ENCODE assay signal across 28 mouse cellular contexts in the genomic region with DNA sequence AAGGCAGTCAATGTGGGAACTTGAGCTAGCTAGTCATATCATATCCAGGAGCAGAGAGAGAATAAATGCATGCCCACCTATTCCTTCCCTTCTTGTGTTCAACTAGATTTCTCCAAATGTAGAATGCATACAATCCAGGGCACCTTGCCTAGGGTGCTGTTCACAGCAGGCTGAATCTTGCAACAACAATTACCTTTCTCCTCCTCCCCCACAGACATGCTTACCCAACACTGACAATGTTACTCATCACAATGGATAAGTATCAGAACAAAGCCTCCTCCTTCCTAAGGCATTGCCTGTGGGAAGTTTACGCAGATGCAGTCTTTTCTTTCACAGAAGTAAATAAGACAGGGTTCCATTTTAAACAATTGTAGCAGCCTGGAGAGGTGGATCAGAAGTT. TPM values are rescaled to one million over a fixed set of nuclear protein-coding genes. Genes with fewer than 3 reads are reported as not detected.
DNase-seq lines count a peak whose midpoint lies in the region; ATAC-seq and TF ChIP-seq lines count a peak whose summit lies in the region.
"Had no signal": no experiment of that assay in that cellular context is flagged by ENCODE, and none has a peak within 500 bp of the region (broad histone marks: within the 10 kb centered on the region; RNA-seq: fewer than 3 reads in every experiment).

No protein-coding gene starts in this region.

- DNase-seq in heart, adult 11 months = peak; percentile 63
- DNase-seq in heart, adult 8-10 months (ENCODE audit: low spot score) = no peak
- DNase-seq in testis, postnatal 14 days (ENCODE audit: low spot score) = peak; percentile 64
- no peak for DNase-seq in testis, postnatal 10 days (ENCODE audit: low spot score)
- DNase-seq in R1 (ENCODE audit: low read depth, low spot score) = peak; percentile 52
- peak; percentile 50 for DNase-seq in fat pad, adult 2 months (ENCODE audit: extremely low read depth, low read depth, low spot score)
- DNase-seq in forebrain, postnatal 0 days = no peak
- no peak for DNase-seq in thymus, adult 18-20 months
- DNase-seq: adrenal gland, adult 8-10 months; adrenal gland, postnatal 14 days; adrenal gland, postnatal 36 days; B cell, adult 2 months; cerebellum, adult 11-12 months; cerebellum, adult 2 months; cerebellum, adult 9-10 months; cerebellum, postnatal 10 days; cerebellum, postnatal 25 days had no signal

- TF ChIP-seq CTCF in forebrain, postnatal 0 days (IDR thresholded peaks at IDR 0.05; ENCODE audit: low read depth) = no peak

- H3K4me2 ChIP-seq in forebrain, postnatal 0 days (ENCODE audit: low read depth) = no peak overlapping the region
- H3K4me2 ChIP-seq: embryonic facial prominence, embryonic 12.5 days; forebrain, embryonic 12.5 days had no signal

- no peaks in the 10 kb centered on the region for H3K9me3 ChIP-seq in forebrain, postnatal 0 days (ENCODE audit: low read length)
- H3K9me3 ChIP-seq: embryonic facial prominence, embryonic 10.5 days; embryonic facial prominence, embryonic 12.5 days; forebrain, embryonic 10.5 days; forebrain, embryonic 12.5 days; G1E had no signal

- no peaks in the 10 kb centered on the region for H3K4me1 ChIP-seq in forebrain, postnatal 0 days (ENCODE audit: insufficient read depth)
- H3K4me1 ChIP-seq: embryonic facial prominence, embryonic 10.5 days; embryonic facial prominence, embryonic 12.5 days; forebrain, embryonic 10.5 days; forebrain, embryonic 12.5 days had no signal

- no peaks in the 10 kb centered on the region for H3K27me3 ChIP-seq in forebrain, postnatal 0 days (ENCODE audit: insufficient read depth, low read length)
- H3K27me3 ChIP-seq: CH12.LX; embryonic facial prominence, embryonic 12.5 days; forebrain, embryonic 12.5 days had no signal

- no peak for ATAC-seq in forebrain, postnatal 0 days
- ATAC-seq: activated CD4-positive, CD25-positive, alpha-beta regulatory T cell, adult 4 months; CD4-positive, CD25-positive, alpha-beta regulatory T cell, adult 4 months; forebrain, embryonic 14.5 days; forebrain, embryonic 16.5 days; Patski had no signal

- no peak overlapping the region for H3K4me3 ChIP-seq in forebrain, postnatal 0 days (ENCODE audit: low read depth, low read length)
- H3K4me3 ChIP-seq: embryonic facial prominence, embryonic 10.5 days; embryonic facial prominence, embryonic 12.5 days; forebrain, embryonic 10.5 days; forebrain, embryonic 12.5 days had no signal

- H3K9ac ChIP-seq in forebrain, postnatal 0 days = no peak overlapping the region
- H3K9ac ChIP-seq: embryonic facial prominence, embryonic 12.5 days; forebrain, embryonic 12.5 days had no signal

- H3K27ac ChIP-seq in forebrain, postnatal 0 days (ENCODE audit: low read depth, low read length) = no peak overlapping the region
- H3K27ac ChIP-seq: embryonic facial prominence, embryonic 10.5 days; embryonic facial prominence, embryonic 12.5 days; forebrain, embryonic 10.5 days; forebrain, embryonic 12.5 days had no signal

- H3K36me3 ChIP-seq in forebrain, postnatal 0 days (ENCODE audit: insufficient read depth) = no peaks in the 10 kb centered on the region; the same call in 1 of the 2 replicates
- H3K36me3 ChIP-seq: embryonic facial prominence, embryonic 10.5 days; embryonic facial prominence, embryonic 12.5 days; forebrain, embryonic 10.5 days; forebrain, embryonic 12.5 days; G1E had no signal

- WGBS in forebrain, postnatal 0 days = 91% methylated on average over 1 of the region's 1 CpGs

RNA-seq across cellular contexts. Expression of a gene that starts 11.0 kb away (rescaled TPM):
- 100 to 1,000 TPM; 124 to 138 (median 128) TPM for total RNA-seq in heart, adult 8-10 months (2022)
- total RNA-seq in forebrain, postnatal 0 days (2014; rRNA removed) = 275 and 298 TPM in 2 replicates
- polyA plus RNA-seq in forebrain, postnatal 0 days (2015; fragmentation: Nextera tagmentation; extraction: Ambion mirVana) = 231 and 236 TPM in 2 replicates

RNA-seq across cellular contexts. Expression of a gene that starts 15.8 kb away (rescaled TPM):
- total RNA-seq in heart, adult 8-10 months (2022) = 10 to 100 TPM in 1 of 4 experiments, 1 to 10 TPM in 3; 7.0 to 11.4 (median 8.2) TPM
- 21.1 and 26.0 TPM in 2 replicates for total RNA-seq in forebrain, postnatal 0 days (2014; rRNA removed)
- 23.7 and 26.2 TPM in 2 replicates for polyA plus RNA-seq in forebrain, postnatal 0 days (2015; fragmentation: Nextera tagmentation; extraction: Ambion mirVana)
- polyA plus RNA-seq: activated CD4-positive, CD25-positive, alpha-beta regulatory T cell, adult 4 months; CD4-positive, CD25-positive, alpha-beta regulatory T cell, adult 4 months had no signal

Comparison
In these comparisons a context has a peak if more than half of its experiments do, and no peak if none do; other contexts are left out.
1. DNase-seq: peak in heart, adult 11 months (single experiment), testis, postnatal 14 days (single experiment), R1 (single experiment) and fat pad, adult 2 months (single experiment); none in heart, adult 8-10 months (single experiment), testis, postnatal 10 days (single experiment), forebrain, postnatal 0 days (single experiment) and thymus, adult 18-20 months (0 of 2).